Mouse (Mus musculus): ENCODE measurements at regions not wholly inside any gene's neighbourhood (a gene's known extent, or its start where the extent isn't known, plus 50 kb on each side); places are given as distances from the start of the nearest gene placed in this dataset.

DNA sequence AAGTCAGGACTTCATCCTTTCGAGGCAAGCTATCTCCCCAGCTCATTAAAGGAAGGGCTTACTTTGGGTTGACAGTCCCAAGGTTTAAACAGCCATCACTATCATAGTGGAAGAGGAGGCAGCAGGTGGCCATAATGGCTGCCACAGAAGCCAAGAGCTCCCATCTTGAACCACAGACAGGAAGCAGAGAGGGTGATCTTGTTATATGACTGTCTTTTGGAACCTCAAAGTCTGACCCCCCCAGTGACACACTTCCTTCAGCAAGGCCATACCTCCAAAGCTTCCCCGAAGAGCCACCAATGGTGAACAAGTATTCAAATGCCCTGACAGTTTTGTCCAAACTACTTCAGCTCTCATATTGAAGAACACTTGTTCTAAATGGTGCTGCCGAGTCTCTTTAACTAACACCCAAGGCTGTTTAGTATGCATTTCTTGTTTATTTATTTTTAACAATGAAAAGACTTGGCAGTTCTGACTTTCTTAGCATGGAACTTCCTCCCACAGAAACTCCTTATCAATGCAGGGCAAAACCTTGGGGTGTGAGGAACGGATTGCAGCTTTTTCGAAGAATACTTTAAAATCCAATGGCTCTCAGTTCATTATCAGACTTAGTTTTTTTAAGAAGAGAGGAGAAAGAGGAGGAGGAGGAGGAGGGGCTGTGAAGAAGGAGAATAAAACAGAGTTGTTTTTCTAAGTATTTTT is 79.8 kb upstream of the Tnik start:
- no peak overlapping the region for H3ac ChIP-seq (ENCODE audit: control insufficient read depth, insufficient read length, low read depth)
- no peaks in the 10 kb centered on the region for H3K36me3 ChIP-seq (ENCODE audit: control insufficient read depth, insufficient read depth)
- no peaks in the 10 kb centered on the region for H3K79me2 ChIP-seq (ENCODE audit: control insufficient read depth, insufficient read depth)
- TF ChIP-seq MYOD1 (IDR thresholded peaks at IDR 0.05; ENCODE audit: control insufficient read depth, insufficient read length, low read depth), result no peak
- no peak for TF ChIP-seq CTCF (IDR thresholded peaks at IDR 0.05; ENCODE audit: control insufficient read depth, insufficient read depth, insufficient read length)
- H3K79me3 ChIP-seq (ENCODE audit: low read depth), result no peaks in the 10 kb centered on the region
- H3K4me3 ChIP-seq (ENCODE audit: insufficient read depth, poor library complexity, severe bottlenecking), result no peak overlapping the region
- H3K27me3 ChIP-seq (ENCODE audit: control insufficient read depth, insufficient read depth, insufficient read length), result no peaks in the 10 kb centered on the region

DNA sequence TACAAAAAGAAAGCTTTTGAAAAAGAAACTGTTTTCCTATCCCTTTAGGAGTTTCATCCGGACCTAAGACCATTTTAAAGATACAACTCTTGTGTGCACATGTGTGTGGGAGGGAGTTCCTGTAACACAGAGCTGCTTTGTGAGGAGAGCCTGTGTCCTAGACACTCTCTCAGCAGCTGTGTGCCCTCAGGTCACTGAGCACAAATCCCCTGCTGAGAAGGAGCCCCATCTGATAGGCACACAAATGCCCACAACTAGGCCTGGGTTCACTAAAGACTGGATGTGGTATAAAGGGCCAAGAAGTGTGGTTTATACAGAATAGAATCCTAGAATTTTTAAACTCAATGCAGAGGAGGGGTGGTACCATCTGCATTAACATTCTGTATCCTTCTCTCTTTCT is 77.5 kb upstream of the Tnik start:
- Histone ChIP-seq H3ac (ENCODE audit: control insufficient read depth, insufficient read length, low read depth) (no peak overlapping the region), H3K36me3 (ENCODE audit: control insufficient read depth, insufficient read depth) (no peaks in the 10 kb centered on the region), H3K79me2 (ENCODE audit: control insufficient read depth, insufficient read depth) (no peaks in the 10 kb centered on the region), H3K79me3 (ENCODE audit: low read depth) (no peaks in the 10 kb centered on the region), H3K4me3 (ENCODE audit: insufficient read depth, poor library complexity, severe bottlenecking) (no peak overlapping the region), H3K27me3 (ENCODE audit: control insufficient read depth, insufficient read depth, insufficient read length) (no peaks in the 10 kb centered on the region)
- no peak for TF ChIP-seq USF1 (IDR thresholded peaks at IDR 0.05; ENCODE audit: low read depth)
- no peak for TF ChIP-seq FOSL1 (IDR thresholded peaks at IDR 0.05; ENCODE audit: insufficient read depth, low read length, poor library complexity, severe bottlenecking)
- TF ChIP-seq MAX (IDR thresholded peaks at IDR 0.05), result no peak
- TF ChIP-seq MYOD1 (IDR thresholded peaks at IDR 0.05; ENCODE audit: control insufficient read depth, insufficient read length, low read depth), result no peak
- TF ChIP-seq CTCF (IDR thresholded peaks at IDR 0.05; ENCODE audit: control insufficient read depth, insufficient read depth, insufficient read length), result no peak
- TF ChIP-seq MYOG (IDR thresholded peaks at IDR 0.05; ENCODE audit: control insufficient read depth, extremely low read depth, insufficient read length), result no peak
- TF ChIP-seq CEBPB (IDR thresholded peaks at IDR 0.05; ENCODE audit: low read depth), result no peak

DNA sequence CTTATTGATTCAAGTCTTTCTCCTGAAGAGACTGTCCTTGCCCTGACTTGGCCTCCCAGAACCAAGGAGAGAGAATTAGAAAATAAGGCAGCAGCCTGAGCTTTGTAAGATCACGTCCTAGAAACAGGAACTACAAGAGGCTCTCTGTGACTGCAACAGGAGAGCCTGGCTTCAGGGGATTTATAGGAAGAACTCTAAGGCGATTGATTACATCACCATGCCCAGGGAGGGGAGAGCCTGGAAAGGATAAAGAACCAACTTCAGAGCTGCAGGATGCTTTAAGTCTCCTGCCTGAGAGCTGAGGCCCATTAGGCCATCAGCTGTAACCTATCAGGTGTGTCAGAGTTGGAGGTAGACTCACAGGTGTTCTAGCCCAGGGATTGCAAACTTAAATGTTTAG is 77.1 kb upstream of the Tnik start:
- H3K4me3 ChIP-seq (ENCODE audit: insufficient read depth, poor library complexity, severe bottlenecking), result no peak overlapping the region
- TF ChIP-seq MYOG (IDR thresholded peaks at IDR 0.05; ENCODE audit: control insufficient read depth, extremely low read depth, insufficient read length), result no peak
- TF ChIP-seq MYOD1 (IDR thresholded peaks at IDR 0.05; ENCODE audit: control insufficient read depth, insufficient read length, low read depth), result no peak
- TF ChIP-seq CEBPB (IDR thresholded peaks at IDR 0.05; ENCODE audit: low read depth), result no peak
- no peak for TF ChIP-seq USF1 (IDR thresholded peaks at IDR 0.05; ENCODE audit: low read depth)
- TF ChIP-seq CTCF (IDR thresholded peaks at IDR 0.05; ENCODE audit: control insufficient read depth, insufficient read depth, insufficient read length), result no peak
- no peak for TF ChIP-seq MAX (IDR thresholded peaks at IDR 0.05)
- TF ChIP-seq FOSL1 (IDR thresholded peaks at IDR 0.05; ENCODE audit: insufficient read depth, low read length, poor library complexity, severe bottlenecking), result no peak
- no peaks in the 10 kb centered on the region for H3K27me3 ChIP-seq (ENCODE audit: control insufficient read depth, insufficient read depth, insufficient read length)
- no peaks in the 10 kb centered on the region for H3K79me2 ChIP-seq (ENCODE audit: control insufficient read depth, insufficient read depth)
- H3K79me3 ChIP-seq (ENCODE audit: low read depth), result no peaks in the 10 kb centered on the region
- H3K36me3 ChIP-seq (ENCODE audit: control insufficient read depth, insufficient read depth), result no peaks in the 10 kb centered on the region
- no peak overlapping the region for H3ac ChIP-seq (ENCODE audit: control insufficient read depth, insufficient read length, low read depth)

DNA sequence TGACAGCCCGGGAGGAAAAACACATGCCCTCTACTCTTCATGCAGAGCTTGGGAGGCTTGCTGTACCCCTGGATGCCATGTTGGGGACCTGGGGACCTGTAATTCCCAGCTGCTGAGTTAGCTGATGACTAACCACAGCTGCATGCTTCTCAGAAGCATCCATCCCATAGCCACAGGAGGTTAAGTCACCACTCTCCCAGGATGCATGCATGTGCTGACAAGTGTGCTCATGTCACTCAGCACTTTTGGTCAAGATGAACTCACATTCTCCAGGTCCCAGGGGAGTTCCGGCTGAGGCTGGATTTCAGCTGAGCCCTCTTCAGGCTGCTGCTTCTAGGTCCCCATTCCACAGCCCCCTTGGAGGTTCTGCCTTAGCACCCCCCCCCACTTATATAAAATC is 73.6 kb upstream of the Tnik start:
- TF ChIP-seq MAX (IDR thresholded peaks at IDR 0.05) (no peak), MYOD1 (IDR thresholded peaks at IDR 0.05; ENCODE audit: control insufficient read depth, insufficient read length, low read depth) (peak; percentile 95), CTCF (IDR thresholded peaks at IDR 0.05; ENCODE audit: control insufficient read depth, insufficient read depth, insufficient read length) (no peak), USF1 (IDR thresholded peaks at IDR 0.05; ENCODE audit: low read depth) (no peak)
- Histone ChIP-seq H3K27me3 (ENCODE audit: control insufficient read depth, insufficient read depth, insufficient read length) (no peaks in the 10 kb centered on the region), H3K36me3 (ENCODE audit: control insufficient read depth, insufficient read depth) (no peaks in the 10 kb centered on the region), H3ac (ENCODE audit: control insufficient read depth, insufficient read length, low read depth) (no peak overlapping the region), H3K4me3 (ENCODE audit: insufficient read depth, poor library complexity, severe bottlenecking) (no peak overlapping the region), H3K79me2 (ENCODE audit: control insufficient read depth, insufficient read depth) (no peaks in the 10 kb centered on the region), H3K79me3 (ENCODE audit: low read depth) (no peaks in the 10 kb centered on the region)

DNA sequence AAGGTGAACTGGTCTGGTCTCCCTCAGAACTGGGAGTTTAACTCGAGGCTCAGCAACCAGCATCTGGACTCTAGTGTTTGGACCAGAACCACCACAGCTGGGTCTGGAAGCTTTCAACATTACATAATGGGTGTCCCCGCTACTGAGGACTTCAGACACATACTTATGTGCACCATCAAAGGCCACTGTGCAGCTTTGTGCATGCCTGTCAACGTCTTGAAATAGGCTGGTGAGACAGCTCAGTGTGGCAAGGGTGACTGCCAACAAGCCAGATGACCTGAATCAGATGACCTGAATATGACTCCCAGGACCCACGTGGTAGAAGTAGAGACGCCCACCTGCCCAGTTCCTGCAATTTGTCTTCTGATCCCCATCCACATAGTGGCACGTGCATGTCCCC is 72.8 kb upstream of the Tnik start:
- H3K36me3 ChIP-seq (ENCODE audit: control insufficient read depth, insufficient read depth), result no peaks in the 10 kb centered on the region
- TF ChIP-seq MAX (IDR thresholded peaks at IDR 0.05), result no peak
- TF ChIP-seq CTCF (IDR thresholded peaks at IDR 0.05; ENCODE audit: control insufficient read depth, insufficient read depth, insufficient read length), result no peak
- no peak for TF ChIP-seq MYOD1 (IDR thresholded peaks at IDR 0.05; ENCODE audit: control insufficient read depth, insufficient read length, low read depth)
- TF ChIP-seq CEBPB (IDR thresholded peaks at IDR 0.05; ENCODE audit: low read depth), result no peak
- TF ChIP-seq FOSL1 (IDR thresholded peaks at IDR 0.05; ENCODE audit: insufficient read depth, low read length, poor library complexity, severe bottlenecking), result no peak
- TF ChIP-seq USF1 (IDR thresholded peaks at IDR 0.05; ENCODE audit: low read depth), result no peak
- no peak for TF ChIP-seq MYOG (IDR thresholded peaks at IDR 0.05; ENCODE audit: control insufficient read depth, extremely low read depth, insufficient read length)

DNA sequence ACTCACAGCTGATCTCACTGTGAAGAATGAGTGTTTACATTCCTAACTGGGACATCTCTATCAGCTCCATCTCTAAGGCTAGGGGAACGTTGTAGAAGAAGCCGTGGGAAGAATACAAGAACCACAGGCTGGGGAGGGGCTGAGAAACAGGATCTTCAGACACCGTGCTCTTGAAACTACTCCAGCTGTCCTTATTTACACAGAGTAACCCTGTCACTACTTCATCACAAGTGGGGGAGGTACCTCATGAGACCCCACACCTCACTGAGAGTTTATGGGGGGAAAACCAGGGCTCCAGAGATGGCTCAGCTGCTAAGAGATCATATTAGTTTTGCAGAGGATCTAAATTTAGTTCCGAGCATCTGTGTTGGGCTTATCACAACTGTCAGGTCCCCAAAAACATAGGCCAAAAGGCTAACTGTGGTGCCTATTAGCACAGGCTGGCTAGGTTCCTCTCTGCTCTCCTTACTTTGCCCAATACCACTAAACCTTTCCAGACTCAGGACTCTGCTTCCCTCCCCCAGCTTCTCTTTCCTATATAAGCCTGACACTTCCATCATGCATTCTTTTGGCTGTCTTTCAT is 68.5 kb upstream of the Tnik start:
- no peak overlapping the region for H3K4me3 ChIP-seq (ENCODE audit: insufficient read depth, poor library complexity, severe bottlenecking)
- no peaks in the 10 kb centered on the region for H3K27me3 ChIP-seq (ENCODE audit: control insufficient read depth, insufficient read depth, insufficient read length)
- TF ChIP-seq CEBPB (IDR thresholded peaks at IDR 0.05; ENCODE audit: low read depth) (no peak), MYOD1 (IDR thresholded peaks at IDR 0.05; ENCODE audit: control insufficient read depth, insufficient read length, low read depth) (no peak), CTCF (IDR thresholded peaks at IDR 0.05; ENCODE audit: control insufficient read depth, insufficient read depth, insufficient read length) (no peak), FOSL1 (IDR thresholded peaks at IDR 0.05; ENCODE audit: insufficient read depth, low read length, poor library complexity, severe bottlenecking) (no peak), USF1 (IDR thresholded peaks at IDR 0.05; ENCODE audit: low read depth) (no peak), MYOG (IDR thresholded peaks at IDR 0.05; ENCODE audit: control insufficient read depth, extremely low read depth, insufficient read length) (no peak), MAX (IDR thresholded peaks at IDR 0.05) (no peak)
- no peaks in the 10 kb centered on the region for H3K36me3 ChIP-seq (ENCODE audit: control insufficient read depth, insufficient read depth)
- no peaks in the 10 kb centered on the region for H3K79me3 ChIP-seq (ENCODE audit: low read depth)
- no peaks in the 10 kb centered on the region for H3K79me2 ChIP-seq (ENCODE audit: control insufficient read depth, insufficient read depth)
- H3ac ChIP-seq (ENCODE audit: control insufficient read depth, insufficient read length, low read depth), result no peak overlapping the region

More for the DNA sequence above, 72.8 kb upstream of the Tnik start:
- Histone ChIP-seq H3K79me2 (ENCODE audit: control insufficient read depth, insufficient read depth) (no peaks in the 10 kb centered on the region), H3K79me3 (ENCODE audit: low read depth) (no peaks in the 10 kb centered on the region), H3K4me3 (ENCODE audit: insufficient read depth, poor library complexity, severe bottlenecking) (no peak overlapping the region), H3ac (ENCODE audit: control insufficient read depth, insufficient read length, low read depth) (no peak overlapping the region), H3K27me3 (ENCODE audit: control insufficient read depth, insufficient read depth, insufficient read length) (no peaks in the 10 kb centered on the region)
